Mouse (Mus musculus): Measurements from ENCODE around the gene Cmah.

Gene Cmah

GRCm38 (mm10) chr13:24327201-24327600 is at the start of gene Cmah:
Gene Cmah (plus strand): TSS chr13:24327404.
- DNase-seq (ENCODE audit: low read depth), result no peak

DNA sequence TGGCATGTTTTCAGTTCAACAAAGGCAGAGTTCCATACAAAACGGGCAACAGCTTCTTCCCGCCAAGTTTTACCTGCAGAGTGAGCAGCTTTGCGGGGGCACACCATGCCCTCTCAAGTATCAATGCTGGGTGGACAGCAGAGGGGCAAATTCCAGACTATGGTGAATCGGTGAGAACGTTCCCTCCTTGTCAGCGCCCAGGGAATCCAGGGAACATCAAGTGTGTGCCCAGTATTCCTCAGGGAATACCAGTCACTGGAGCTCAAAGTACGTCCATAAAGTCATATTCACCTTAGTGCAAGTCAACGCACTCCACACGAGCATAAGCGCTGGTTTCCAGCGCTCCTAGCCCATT is 47.8 kb upstream of the Cmah start:
- DNase-seq (ENCODE audit: low read depth), result no peak

DNA sequence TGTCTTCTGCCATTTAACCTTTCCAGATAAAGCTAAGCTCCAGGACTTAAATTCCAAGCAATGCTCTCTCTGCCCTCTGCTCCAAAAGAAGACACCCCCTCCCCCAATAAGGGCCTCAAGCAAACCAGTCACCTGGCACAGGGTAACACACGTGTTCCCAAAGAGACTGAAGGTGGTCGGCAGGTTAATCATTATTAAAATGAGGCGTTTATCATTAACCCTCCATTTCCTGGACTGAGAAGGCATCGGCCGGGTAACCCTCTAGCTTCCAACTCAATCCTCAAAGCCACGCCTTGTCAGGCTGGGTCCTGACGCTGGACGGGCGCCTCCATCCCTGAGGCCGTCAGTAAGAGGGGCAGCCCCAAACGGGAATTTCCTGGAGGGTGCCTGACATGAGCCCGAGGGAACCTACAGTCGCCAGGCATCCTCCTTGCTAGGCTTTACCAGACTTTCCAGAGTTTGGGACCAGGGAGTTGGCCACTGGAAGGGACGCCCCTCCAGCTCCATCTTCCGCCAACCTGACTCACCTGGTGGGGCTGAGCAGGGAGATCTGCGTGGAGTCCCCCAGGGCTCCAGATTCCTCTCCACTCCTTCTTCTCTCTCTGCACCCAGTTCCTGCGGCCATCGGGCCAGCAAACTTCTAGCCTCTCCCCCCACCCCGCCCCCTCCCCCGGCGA is 47.3 kb upstream of the Cmah start:
- no peak for DNase-seq (ENCODE audit: low read depth)

- DNase-seq (ENCODE audit: low read depth), result peak; percentile 42
These were observed 46.5 kb upstream of the Cmah start, which contains the start of gene Carmil1 for GRCm38 (mm10) chr13:24280439-24281431. Gene Carmil1 (minus strand): TSS chr13:24280795.

DNA sequence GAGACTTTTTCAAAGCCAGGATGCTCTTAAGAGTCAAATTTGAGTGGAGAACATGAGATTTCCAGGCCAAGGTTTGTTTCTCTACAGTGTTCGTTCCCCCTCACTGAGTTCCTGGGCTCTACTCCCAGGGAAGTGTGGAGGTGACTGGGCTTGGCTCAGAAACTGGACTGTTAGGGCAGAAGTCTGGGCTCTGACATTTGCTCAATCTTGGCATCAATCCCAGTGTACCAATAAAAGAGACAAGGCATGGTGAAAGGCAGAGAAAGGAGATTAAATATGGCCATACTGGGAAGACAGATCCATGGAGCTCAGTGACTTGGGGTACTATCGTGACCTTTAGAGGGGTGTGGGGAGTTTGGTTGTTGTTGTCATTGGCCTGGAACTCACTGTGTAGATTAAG is 39.8 kb upstream of the Cmah start:
- no peak for DNase-seq (ENCODE audit: low read depth)

DNA sequence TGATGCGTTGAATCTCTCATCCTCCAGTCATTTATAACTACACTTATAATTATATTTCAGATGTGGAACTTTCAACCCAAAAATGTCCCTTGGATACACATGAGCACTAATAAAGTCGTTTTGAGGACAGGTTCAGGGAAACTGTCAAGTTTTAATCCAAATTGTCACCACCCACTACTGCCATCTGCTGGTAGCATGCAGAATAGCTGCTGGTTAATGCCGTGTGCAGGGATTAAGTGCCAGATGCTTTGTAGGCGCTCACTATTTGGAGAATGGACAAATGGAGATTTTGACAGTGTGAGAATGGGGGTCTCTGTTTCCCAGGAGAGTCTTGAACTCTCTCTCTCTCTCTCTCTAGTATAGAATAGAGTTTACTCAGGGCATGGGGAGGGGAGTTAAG is 30.0 kb upstream of the Cmah start:
- peak; percentile 71 for DNase-seq (ENCODE audit: low read depth)

GRCm38 (mm10) chr13:24305486-24305885 is 21.7 kb upstream of the Cmah start:
- no peak for DNase-seq (ENCODE audit: low read depth)

GRCm38 (mm10) chr13:24306248-24306647 is 21.0 kb upstream of the Cmah start:
- no peak for DNase-seq (ENCODE audit: low read depth)

- no peak for DNase-seq (ENCODE audit: low read depth)
These were observed 15.9 kb upstream of the Cmah start for GRCm38 (mm10) chr13:24311011-24311940.

DNA sequence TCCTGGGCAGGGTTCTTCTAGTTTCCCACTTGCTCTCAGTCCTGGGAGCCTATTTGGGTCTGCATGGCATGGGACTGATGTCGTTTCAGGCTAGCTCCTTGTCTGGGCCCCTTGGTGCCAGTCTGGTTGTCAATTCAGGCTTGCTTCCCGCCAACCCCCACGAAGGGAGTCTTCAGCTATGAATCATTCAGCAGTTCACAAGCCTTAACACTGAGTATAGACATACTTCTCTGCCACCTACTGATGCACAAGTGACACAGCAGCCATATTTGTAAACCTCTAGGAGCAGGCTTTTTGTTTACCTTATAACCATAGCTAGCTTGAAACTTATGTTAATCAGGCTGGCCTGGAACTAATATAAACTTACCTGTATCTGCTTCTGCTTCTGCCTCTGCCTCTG is 10.6 kb upstream of the Cmah start:
- DNase-seq (ENCODE audit: low read depth), result no peak

DNA sequence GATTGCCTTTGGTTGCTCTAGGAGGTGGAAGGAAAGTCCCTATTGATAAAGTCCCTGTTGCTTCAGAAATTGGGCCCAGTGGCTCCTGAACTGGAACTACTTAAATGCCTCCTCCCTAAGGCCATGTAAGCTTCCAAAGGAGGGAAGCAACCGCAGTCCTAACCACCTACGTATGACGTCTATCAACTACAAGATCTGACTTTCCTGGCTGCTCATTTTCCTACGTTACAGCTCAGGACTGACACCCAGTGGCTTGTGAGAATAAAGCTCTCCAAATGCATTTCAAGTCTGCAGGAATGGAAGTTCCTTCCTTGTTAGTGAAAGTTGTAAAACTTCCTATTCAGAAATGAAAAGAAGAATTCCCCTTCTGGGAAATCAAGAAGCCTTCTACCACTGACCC is 8.6 kb upstream of the Cmah start:
- peak; percentile 23 for DNase-seq (ENCODE audit: low read depth)

DNA sequence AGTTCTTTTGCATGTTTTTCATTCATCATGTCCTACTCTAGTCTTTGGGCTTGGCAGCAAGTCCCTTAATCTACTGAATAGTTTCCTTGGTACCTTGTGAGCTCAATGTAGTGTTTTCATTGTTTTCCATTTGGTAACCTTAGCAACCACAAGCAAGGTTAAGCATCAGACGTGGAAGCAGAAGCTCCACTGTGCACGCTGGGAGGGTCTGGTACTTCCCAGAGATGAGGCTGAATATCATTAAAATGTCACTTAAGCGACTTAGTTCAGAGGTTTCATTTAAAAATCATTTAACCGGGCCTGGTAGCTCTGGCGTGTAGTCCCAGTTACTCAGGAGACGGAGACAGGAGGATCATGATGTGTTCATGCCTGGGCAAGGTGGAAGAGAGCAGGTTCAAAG is 5.9 kb upstream of the Cmah start:
- DNase-seq (ENCODE audit: low read depth), result no peak

GRCm38 (mm10) chr13:24328036-24328817 is 1.0 kb downstream of the Cmah start:
- no peak for DNase-seq (ENCODE audit: low read depth)

- DNase-seq (ENCODE audit: low read depth), result no peak
These were observed 2.9 kb downstream of the Cmah start for GRCm38 (mm10) chr13:24330128-24330527.

DNA sequence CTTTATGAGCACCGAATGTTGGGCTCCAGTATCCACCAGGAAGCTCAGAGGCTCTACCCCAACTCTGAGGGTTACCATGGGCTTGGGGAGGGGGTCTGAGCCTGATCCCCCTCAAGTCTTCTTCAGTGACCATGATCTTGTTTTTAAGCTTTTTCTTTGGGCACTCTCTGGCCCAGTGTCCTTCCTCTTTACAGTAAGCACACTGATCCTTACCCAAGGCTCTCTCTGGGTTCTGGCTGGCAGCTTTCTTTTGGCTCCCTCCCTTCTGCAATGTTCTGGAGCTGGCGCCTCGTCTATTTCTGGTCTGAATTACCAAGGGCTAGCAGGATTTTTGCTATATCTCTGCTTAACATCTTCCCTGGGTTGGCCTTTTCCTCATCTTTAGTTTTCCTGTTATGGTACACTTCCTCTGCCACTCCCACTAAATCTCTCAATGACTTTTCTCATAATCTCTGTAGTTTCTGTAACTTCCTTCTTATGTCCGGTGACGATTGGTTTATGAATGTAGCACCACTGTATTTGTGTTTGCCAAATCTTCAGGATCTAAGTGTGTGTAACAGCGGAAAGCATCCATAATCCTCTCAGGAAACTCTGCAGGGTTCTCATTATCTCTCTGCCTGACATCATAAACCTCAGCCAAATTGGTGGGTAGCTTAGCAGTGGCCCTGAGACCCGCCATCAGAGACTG is 3.8 kb downstream of the Cmah start:
- DNase-seq (ENCODE audit: low read depth), result no peak

- DNase-seq (ENCODE audit: low read depth), result no peak
These were observed 5.3 kb downstream of the Cmah start for GRCm38 (mm10) chr13:24332537-24332936.

DNA sequence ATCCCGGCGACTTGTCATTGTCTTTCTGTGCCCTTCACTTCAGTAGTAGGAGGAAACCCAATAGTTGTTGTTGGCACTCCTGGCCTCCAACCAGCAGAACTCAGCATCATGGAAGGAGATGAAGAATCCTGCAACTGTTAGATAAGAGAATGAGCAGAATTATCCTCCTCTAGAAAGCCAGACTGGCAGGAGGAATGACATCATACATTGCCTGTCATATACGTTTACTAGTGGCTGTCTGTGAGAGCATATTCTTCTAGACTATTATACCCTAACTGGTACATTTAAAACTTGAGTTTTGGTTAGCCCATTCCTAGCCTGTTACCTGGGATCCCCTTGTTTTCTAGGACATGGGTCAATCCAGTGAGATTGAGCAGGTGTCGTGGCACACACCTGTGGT is 9.6 kb downstream of the Cmah start:
- DNase-seq (ENCODE audit: low read depth), result no peak

DNA sequence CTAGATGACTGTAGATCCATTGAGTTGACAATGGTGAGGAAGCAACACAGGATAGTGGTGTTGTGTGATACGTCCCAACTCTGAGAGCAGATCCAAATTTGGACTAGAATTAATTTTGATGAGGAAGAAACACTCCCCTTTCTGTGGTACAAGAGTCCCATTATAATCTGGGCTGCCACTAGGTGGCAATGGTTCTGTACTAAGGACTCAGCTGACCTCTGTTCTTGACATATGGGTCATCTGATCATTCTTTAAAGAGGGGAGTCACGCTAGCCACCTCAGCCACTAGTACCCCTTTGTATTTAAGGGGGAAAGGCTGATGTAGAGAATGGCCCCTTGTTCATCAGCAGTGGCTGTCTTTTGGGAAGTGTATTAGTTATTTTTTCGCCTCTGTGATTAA is 10.7 kb downstream of the Cmah start:
- peak; percentile 76 for DNase-seq (ENCODE audit: low read depth)

GRCm38 (mm10) chr13:24338343-24338861 is 11.2 kb downstream of the Cmah start:
- DNase-seq (ENCODE audit: low read depth), result peak; percentile 21

- no peak for DNase-seq (ENCODE audit: low read depth)
These were observed 12.7 kb downstream of the Cmah start for GRCm38 (mm10) chr13:24339907-24340306.
